Mouse (Mus musculus): ENCODE results near the gene Kif13a.

The Kif13a gene

DNA sequence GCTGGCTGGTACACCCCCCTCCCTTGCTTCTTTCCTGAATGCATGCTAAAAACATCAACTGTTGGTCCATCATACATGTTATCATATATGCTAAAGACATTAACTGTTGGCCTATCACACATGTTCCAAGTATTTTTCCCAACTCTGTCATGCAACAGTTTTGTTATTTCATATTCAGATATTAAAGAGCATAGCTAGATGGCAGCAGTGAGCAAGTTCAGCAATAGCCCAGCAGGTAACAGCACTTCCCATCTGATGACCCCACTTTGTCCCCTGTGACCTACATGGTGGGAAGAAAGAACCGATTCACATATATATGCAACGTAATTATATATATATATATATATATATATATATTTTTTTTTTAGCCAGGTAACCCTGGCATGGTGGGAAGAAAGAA lies 91.1 kb downstream of the Kif13a start:
- peak; percentile 31 for DNase-seq (ENCODE audit: low spot score)

DNA sequence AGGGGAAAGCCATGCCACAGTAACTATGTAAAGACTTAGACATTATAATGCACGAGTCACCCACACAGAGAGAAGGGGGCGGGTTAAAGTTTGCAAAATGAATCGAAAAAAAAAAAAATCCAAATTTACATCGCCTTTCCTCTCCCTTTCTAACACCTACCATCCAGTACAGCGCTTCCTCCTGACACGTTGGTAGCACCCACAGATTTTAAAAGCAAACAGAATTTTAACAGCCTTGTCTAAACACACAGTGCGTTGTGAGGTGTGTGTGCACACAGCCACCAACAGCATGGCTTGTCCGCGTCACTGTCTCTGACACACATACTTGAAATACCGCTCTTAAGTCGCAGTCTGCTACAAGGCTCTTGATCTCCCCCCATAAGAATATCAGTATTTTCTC lies 94.3 kb downstream of the Kif13a start:
- DNase-seq (ENCODE audit: low spot score): no peak

DNA sequence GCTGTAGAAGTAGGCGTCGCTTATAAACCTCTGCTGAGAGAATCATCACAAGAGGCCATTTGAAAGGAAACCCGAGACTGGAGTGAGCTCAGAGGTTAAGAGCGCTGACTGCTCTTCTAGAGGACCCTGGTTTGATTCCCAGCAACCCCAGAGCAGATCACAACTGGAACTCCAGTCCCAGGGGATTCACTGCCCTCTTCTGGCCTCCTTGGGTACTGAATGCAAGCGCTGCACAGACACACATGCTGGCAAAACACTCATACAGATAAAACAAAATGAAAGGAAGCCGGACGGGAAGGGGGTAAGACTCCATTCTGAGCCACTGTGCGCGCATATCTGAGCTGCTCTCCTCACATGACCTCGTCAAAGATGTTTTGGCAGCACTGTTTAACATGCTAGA lies 94.9 kb downstream of the Kif13a start:
- DNase-seq (ENCODE audit: low spot score): no peak

DNA sequence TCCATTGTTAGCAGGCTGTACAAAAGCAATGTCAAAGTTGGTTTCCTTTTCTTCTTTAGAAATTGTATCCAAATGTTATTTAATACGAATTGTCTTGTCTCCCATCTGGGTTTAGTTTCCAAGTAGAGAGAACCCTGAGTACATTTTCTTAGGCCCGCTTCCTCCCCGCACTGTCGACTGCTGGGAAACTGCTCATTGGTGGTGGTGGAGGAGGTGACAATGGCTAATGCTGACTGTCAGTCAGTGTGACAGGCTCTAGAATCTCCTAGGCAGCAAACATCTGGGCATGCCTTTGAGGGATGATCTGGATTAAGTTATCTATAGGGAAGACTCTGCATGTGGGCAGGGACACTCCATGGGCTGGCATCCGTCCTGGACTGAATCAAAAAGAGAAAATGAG lies 96.1 kb downstream of the Kif13a start:
- DNase-seq (ENCODE audit: low spot score): no peak

DNA sequence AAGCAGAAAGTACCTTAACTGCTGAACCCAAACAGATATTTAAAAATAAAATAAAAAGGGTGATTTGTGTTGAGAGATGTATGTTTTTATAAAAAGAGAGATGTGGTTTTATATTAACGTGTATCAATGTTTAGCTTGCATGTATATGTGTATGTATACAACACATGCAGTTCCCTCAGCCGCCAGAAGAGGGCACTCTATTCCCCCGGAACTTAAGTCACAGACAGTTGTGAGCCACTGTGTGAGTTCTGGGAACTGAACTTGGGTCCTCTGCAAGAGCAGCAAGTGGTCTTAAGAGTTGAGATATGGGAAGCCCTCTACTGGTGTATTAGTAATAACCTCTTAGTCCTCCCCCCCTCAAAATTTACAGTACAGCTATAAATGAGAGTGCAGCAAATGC lies 96.7 kb downstream of the Kif13a start:
- no peak for DNase-seq (ENCODE audit: low spot score)

DNA sequence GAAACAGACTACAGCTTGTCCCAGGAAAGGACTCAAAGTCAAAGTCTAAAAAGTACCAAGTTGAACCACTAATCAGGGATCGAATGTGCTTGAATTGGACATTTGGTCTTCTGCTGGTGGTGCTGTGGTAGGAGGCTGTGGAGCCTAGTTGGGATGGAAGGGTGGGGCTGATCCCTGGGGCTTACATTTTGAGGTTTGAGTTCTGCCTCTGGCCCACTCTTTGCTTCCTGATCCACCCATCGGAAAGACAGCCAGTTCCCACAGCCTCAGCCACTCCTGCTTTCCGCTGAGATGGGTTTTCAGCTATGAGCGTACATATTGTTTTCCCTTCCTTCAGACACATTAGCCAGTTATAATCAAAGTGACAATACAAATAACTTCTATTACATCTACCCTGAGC lies 106.4 kb downstream of the Kif13a start:
- DNase-seq (ENCODE audit: low spot score): no peak

DNA sequence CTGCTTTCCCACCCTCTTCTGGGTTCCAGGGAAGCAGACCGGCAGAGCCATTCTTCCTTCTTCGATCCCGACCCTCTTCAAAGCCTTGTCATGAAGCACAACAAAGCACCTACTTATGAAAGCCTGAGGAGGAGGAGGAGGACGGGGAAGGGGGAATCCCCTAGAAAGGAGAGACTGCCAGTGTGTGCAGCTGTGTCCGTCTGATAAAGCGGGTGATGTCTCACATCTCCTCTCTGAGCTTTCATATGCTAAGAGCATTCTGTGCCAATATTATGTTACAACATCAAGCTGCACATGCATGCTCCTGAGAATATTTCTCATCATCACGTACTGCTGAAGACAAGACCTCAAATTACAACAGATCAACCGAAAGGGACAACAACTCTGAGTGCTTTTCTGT lies 107.5 kb downstream of the Kif13a start:
- no peak for DNase-seq (ENCODE audit: low spot score)

DNA sequence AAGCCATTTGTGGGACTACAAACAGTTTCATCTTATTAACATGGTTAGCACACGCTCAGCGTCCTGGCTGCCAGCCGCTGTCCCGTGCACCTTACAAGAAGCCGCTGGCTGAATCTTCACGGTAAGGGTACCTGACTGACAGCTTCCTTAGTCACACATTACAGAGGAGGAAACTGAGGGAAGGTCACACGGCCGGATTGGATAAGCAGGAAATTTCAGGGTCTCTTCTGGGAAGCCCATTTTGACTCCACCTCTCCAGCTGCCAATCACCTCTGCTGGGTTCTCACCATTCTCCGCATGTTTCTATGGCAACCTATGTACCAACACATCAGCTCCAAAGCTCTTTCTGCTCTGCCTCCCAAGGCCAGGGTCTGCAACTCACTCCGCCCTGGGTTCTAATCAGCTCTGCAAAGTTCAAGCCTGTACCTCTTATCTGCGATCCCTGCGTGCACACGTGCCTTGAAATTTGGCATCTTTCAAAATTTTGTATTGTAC lies 109.9 kb downstream of the Kif13a start:
- DNase-seq (ENCODE audit: low spot score): no peak

DNA sequence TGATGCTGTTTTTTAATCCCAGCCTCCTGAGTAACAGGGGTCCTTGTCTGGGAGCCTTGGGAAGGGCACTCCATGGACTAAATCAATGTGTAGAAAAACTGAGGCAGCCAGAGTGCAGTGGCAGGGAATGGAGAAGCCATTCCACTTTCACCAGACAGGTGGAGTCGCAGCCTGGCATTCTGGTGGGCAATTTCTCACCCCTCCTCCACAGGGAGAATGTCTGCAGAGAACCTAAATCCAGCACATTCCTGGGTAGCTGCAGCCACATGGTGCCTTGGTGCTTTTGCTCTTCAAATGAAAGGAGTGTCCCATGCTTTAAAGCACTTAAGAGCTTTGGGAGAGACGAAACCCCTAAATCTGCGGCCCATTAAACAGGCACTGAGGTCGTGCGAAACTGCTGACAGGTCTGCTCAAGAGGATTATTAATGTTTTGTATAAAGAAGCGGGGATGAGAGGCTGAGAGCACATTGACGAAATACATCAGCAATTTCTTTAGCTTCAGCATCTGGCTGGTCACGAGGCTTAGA lies 110.4 kb downstream of the Kif13a start:
- no peak for DNase-seq (ENCODE audit: low spot score)

DNA sequence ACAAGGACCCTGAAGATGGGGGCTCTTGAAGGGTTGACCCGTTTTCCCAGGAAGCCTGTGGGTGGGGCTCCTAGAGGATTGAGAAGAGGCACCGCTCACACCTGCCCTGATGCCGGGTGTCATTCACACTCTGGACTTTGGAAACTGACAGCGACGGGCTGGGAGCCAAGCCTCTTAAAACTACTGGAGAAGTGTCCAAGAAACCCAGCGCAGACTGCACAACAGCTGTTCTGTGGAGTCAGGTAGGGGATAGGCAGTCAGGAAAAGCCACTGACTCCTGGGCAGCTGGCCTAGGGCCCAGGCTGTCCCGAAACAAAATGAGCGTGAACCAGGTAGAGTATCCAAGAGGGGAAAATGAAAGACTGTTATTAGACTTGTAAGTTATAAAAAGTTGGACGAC lies 111.3 kb downstream of the Kif13a start:
- no peak for DNase-seq (ENCODE audit: low spot score)

DNA sequence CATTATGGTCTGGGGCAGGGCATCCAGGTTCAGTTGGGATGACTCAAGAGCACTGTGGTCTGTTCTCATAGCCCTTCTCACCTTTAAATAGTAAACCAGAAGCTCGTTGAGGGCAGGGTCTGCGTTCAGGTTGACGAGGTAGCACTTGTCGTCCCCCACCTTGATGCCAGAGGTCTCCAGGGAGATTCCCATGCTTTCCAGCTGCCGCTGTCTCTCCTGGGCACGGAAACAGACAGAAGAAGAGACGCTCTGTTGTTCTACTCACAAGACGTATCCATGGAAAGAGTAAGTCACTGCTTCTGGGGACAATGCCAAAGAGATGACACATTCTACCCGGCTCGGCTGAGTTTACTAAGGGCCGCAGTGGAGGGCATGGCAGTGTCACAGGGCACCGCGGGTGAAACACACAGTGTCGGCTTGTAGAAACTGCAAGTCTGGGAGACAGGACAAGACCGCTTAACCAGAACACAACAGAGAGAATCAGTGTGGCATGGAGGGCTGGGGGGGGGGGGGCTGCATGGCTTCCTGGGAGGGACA lies 117.0 kb downstream of the Kif13a start:
- no peak for DNase-seq (ENCODE audit: low spot score)

DNA sequence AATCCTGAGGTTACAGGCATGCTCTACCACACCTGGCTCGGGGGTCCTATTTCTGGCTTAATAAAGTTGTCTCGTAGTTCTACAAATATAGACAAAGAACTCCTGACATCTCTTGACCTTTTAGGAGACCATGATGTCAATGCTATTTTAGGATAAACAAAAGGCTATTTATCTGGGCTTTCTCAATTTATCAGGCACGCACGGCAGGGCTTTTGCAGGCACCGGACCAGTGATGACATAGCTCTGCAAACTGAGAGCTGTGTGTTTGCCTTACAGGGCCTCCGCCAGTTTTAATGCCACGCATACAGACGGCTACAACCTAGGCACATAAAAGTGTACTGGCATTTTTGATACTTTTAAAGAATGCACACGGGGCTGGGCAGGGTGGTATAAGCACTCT lies 118.0 kb downstream of the Kif13a start:
- DNase-seq (ENCODE audit: low spot score): no peak

DNA sequence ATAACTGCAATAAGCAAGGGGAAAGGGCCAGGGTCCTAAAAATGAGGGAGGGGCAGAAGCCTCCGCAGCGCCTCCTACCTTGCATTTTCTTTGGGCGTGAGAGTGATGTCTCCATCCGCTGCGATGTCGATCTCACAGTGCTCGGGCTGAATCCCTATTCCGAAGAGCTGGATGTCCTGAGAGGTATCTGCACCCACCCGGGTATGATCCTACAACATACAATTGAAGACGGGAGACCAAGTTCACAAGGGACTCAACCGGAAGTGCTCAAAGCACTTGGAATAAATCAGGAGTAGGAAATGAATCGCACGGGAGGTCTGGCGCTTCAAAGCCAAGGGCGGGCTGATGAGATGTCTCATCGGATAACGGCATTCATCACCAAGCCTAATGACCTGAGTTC lies 119.1 kb downstream of the Kif13a start:
- DNase-seq (ENCODE audit: low spot score): no peak

DNA sequence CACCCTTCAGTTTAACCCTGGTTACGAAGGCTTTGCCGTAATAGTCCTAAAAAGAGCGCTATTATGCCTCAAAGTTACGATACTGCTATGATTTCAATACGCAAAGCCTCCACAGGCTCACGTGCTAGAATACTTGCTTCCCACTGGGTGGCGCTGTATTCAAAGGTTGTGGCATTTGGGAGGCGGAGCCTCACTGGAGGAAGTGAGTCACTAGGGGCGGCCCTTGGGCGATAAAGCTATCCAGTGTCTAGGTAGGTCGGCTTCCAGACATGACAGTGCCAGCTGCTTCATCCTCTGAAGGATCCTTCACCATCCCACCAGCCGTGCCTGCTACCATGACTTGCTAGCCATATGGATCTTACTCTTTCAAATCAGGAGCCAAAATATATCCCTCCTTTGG lies 119.6 kb downstream of the Kif13a start:
- no peak for DNase-seq (ENCODE audit: low spot score)

DNA sequence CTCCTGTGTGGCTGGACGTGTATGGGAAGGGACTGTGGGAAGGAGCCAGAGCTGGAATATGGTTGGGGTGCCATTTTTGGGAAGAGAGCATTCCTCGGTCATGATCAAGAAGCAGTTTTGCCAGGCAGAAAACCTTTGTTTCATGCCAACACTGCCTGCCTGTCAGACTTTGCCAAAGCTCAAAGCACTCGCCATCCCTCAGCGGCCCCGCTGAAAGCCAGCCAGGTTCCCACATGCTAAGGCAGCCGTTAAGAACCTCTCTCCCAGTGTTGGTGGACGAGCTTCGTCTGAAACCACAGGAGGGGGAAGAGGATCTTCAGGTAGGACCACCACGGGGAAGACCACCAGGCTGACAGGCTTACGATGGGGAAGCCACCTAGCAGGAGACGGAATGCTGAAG lies 121.8 kb downstream of the Kif13a start:
- DNase-seq (ENCODE audit: low spot score): no peak

DNA sequence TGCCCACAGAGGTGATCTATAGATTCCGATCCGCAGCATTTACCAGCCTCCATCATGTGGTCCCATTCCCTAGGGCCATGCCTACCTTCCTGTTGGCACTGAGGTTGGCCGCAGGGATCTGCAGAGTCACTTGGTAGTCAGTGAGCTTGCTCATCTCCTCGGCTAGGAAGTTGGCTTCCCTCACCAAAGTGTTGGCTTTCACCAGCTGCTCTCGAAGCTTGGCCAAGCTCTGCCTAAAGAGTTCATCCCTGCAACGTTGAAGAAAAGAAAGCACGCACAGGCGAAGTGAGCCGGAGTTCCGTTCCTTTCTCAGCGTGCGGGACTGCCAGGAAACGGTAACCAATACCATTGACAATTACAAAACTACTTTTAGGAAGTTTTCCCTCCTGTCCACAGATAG lies 128.5 kb downstream of the Kif13a start:
- DNase-seq (ENCODE audit: low spot score): no peak

DNA sequence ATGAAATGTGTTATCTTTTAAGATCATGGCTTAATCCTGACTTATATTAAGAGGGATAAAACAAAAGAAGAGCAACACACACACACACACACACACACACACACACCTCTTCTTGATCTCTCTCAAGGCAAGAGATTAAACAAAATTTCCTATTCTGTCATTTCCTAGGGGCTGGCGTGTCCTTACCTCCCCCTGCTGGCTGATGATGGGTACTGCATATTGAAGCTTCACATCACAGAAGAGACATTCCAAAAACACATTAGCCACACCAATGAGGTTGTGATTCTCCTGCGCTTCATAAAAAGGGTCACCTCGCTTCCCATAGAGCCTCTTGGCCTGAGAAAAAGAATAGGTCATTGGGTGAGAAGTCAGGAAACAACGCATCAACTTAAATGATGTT lies 131.5 kb downstream of the Kif13a start:
- no peak for DNase-seq (ENCODE audit: low spot score)

DNA sequence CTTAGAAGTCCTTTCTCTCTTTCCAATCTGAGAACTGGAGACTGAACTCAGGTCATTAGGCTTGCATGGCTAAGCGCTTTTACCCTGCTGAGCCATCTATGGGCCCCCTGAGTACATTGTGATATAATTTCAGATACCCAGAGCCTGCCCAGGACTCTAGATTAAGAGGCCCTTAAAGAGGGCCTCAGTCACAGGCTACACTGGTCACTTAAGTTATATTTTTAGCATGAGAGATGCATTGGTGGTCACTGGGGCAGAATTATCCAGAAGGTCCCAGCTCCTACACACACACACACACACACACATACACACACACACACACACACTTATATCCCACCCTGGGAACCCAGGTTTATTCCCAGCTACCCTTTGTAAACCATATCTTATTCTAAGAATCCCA lies 133.3 kb downstream of the Kif13a start:
- DNase-seq (ENCODE audit: low spot score): no peak

DNA sequence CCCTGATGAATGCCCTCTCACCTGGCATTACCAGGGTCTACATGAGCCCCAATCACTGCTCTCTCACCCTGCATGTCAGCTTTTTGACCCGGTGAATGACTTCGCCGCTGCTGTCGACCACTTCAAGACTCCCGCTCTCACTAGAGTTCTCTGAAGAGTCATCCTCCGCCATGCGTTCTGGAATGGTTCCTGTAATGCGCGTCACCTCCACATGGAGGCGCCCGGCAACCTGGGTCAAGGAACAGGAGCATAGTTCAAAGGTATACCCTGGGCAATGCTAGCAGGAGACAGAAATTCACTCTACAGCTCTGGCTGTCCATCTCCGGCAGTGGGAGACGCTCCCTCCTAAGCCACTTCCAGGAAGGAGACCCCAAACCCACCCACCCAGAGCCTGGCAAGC lies 135.8 kb downstream of the Kif13a start:
- DNase-seq (ENCODE audit: low spot score): no peak

DNA sequence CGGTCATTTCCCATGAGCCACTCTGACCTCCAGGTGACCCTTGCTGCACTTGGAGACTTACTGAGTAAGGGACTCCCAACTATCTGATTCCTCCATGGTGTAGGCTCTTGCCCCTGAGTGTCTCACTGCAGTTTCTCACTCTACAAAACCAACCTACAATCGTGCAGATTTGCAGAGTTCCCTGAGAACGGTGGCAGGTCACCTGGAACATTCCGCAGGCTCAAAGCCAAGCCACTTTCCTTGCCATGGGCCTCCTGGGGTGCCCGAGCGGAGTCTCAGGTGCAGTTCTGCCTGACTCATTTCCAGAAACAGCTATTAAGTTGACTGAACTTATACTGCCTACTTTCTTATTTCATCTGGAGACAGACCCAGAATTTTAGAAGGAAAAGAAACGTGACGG lies 141.2 kb downstream of the Kif13a start:
- no peak for DNase-seq (ENCODE audit: low spot score)

DNA sequence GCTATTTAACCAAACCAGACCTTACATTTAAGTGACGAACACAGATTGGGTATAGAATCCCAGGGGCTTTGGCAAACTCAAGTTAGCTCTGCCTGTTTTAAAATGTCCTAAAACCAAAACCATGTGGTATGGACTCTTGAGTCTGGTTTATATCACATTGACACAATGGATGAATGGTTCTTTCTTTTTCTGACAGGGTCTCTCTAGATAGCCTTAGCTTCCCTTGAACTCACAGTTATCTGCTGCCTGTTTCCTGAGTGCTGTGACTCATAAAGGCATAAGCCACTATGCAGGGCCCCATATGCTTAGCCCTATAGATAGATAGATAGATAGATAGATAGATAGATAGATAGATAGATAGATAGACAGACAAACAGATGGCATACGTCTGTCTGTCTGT lies 142.8 kb downstream of the Kif13a start:
- DNase-seq (ENCODE audit: low spot score): no peak

DNA sequence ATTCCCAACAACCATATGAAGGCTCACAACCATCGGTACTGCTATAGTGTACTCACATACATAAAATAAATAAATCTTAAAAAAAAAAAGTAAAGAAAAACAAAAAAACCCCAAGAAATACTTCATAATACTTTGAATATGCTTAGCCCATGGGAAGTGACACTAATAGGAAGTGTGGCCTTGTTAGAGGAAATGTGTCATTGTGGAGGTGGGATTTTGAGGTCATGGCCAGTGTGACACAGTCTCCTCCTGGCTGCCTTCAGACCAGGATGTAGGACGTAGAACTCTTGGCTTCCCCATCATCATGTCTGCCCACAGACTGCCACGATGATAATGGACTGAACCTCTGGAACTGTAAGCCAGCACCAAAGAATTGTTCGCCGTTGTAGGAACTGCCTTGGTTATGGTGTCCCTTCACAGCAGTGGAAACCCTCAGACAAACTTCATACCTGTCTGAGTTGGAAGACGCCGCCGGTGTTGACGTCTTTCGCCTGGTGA lies 143.6 kb downstream of the Kif13a start:
- no peak for DNase-seq (ENCODE audit: low spot score)

DNA sequence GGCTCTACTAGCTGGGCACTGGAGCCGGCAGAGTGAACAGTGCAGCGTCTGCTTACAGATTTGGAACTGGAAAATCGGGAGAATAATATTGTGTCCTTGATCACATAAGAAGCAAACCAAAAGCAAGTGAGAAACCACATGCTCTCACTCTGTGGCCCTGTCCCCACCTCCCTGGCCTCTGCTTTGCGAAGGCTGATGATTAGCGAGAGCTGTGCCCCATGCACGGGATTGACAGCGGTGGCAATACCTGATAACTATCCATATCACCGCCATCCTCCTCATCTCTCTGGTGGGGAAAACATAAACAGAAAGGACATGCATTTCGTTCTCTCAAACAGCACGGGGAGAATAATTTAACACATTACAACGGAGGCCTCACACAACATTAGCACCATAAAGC lies 149.3 kb downstream of the Kif13a start:
- no peak for DNase-seq (ENCODE audit: low spot score)

DNA sequence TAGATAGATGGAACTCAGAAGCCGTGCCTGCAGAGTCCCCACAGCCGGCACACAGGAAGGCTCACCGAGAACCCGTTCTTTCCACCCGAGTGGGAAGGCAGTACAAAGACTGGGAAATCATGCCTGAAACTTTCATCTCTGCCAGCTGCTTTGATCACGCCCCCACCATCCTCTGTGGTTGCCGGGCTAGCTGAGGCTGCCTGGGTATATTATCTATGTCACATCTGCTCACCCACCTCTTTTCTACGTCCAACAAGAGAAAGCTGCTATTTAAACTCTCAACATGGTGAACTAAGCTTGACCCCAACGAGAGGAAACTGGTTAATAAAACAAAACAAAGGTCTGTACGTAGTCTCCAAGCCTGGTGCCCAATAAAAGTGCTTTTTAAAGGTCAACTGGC lies 149.8 kb downstream of the Kif13a start:
- no peak for DNase-seq (ENCODE audit: low spot score)

DNA sequence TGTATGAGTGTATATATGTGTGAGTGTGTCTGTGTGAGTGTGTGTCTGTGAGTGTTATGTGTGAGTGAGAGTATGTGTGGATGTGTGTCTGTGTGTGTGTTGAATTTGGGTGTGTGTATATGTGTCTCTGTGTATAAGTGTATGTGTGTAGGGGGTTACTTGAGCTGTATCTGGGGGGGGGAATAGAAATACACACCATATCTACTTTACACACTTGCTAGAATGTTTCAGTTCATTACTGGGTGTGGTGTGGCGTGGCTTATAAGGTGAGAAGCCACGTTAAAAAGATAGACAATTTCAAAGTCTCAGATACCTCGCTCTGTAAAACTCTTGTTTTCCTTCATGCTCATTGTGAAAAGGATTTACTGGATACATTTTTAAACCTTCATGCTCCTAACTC lies 152.2 kb downstream of the Kif13a start:
- DNase-seq (ENCODE audit: low spot score): no peak
